Mouse (Mus musculus) liver, embryonic 16.5 days (tissue): ENCODE data around the gene Wscd1. TPM values are rescaled to one million over a fixed set of nuclear protein-coding genes. Genes with fewer than 3 reads are reported as not detected.

Experiments
- ATAC-seq: fragments of 200-750 bp; cut with Nextera tagmentation; 2 replicates; pipeline ENCODE4 v1.8.0; 2017; ENCODE audit warnings: low read depth, mild to moderate bottlenecking, moderate number of reproducible peaks, moderate library complexity
- H3K27ac ChIP-seq: fragments of 300-500 bp; sonication (generic); 2 replicates; pipeline ENCODE4 v1.5.1; 2014; ENCODE audit warnings: mild to moderate bottlenecking, low read length
- H3K27me3 ChIP-seq: fragments of 300-500 bp; sonication (generic); 2 replicates; pipeline ENCODE4 v1.6.1; 2014; ENCODE audit warnings: low read depth, low read length, mixed read lengths; ENCODE audit not compliant: control insufficient read depth, insufficient read depth
- H3K36me3 ChIP-seq: fragments of 300-500 bp; sonication (generic); 2 replicates; pipeline ENCODE4 v1.6.1; 2014; ENCODE audit warnings: mild to moderate bottlenecking; ENCODE audit not compliant: control insufficient read depth, insufficient read depth
- H3K4me1 ChIP-seq: fragments of 300-500 bp; sonication (generic); 2 replicates; pipeline ENCODE4 v1.6.1; 2014; ENCODE audit warnings: low read depth, low read length, mixed read lengths; ENCODE audit not compliant: control insufficient read depth
- H3K4me2 ChIP-seq: fragments of 300-500 bp; sonication (generic); 2 replicates; pipeline ENCODE4 v1.6.1; 2014; ENCODE audit warnings: low read depth, low read length, mixed read lengths
- H3K4me3 ChIP-seq: fragments of 300-500 bp; sonication (generic); 2 replicates; pipeline ENCODE4 v1.5.1; 2014; ENCODE audit warnings: low read depth, mild to moderate bottlenecking, low read length
- H3K9ac ChIP-seq: fragments of 300-500 bp; sonication (generic); 2 replicates; pipeline ENCODE4 v1.6.1; 2014; ENCODE audit warnings: low read depth, low read length
- H3K9me3 ChIP-seq: fragments of 300-500 bp; sonication (generic); replicated peaks from 2 replicates; pipeline ENCODE4 v1.6.1; 2016; ENCODE audit warnings: low read length; ENCODE audit not compliant: control insufficient read depth
- WGBS: fragments of 180-500 bp; shearing (Covaris S2); extraction: QIAGEN DNeasy Blood & Tissue Kit; methylation state at CpG from one replicate; pipeline ENCODE4 v1.1.7; 2014; ENCODE audit not compliant: insufficient replicate concordance; 5-methylcytosine and 5-hydroxymethylcytosine counted together
- polyA plus RNA-seq: library from polyadenylated mRNA; unstranded; fragments of >200 nt; fragmentation: Nextera tagmentation; extraction: Ambion mirVana; gene quantifications from 2 replicates; pipeline ENCODE4 v1.2.1, GENCODE M21; 2015

Wscd1 gene
- polyA plus RNA-seq: 0.15 and 0.25 TPM in 2 replicates

GRCm38 (mm10) chr11:71749671-71750070 is at the start of gene Wscd1:
TSS of gene Wscd1 (plus strand) at chr11:71749920.
- H3K4me3 ChIP-seq: peak within 1 kb of the TSS; percentile 38; the same call in 1 of the 2 replicates
- no peak for ATAC-seq

GRCm38 (mm10) chr11:71728066-71728465 is 21.7 kb upstream of the Wscd1 start:
- Histone ChIP-seq H3K4me1 (no peaks in the 10 kb centered on the region), H3K36me3 (no peaks in the 10 kb centered on the region), H3K4me3 (no peak overlapping the region), H3K4me2 (no peak overlapping the region), H3K9ac (no peak overlapping the region), H3K27me3 (no peaks in the 10 kb centered on the region), H3K9me3 (no peaks in the 10 kb centered on the region), H3K27ac (no peak overlapping the region)
- WGBS: 28% methylated on average over 3 of the region's 3 CpGs
- ATAC-seq: no peak

More at GRCm38 (mm10) chr11:71749671-71750070, at the start of gene Wscd1:
- peak within 1 kb of the TSS; percentile 52 for H3K4me2 ChIP-seq
- H3K36me3 ChIP-seq: no peaks in the 10 kb centered on the region
- H3K9ac ChIP-seq: no peak within 1 kb of the TSS
- 22% methylated on average over 5 of the region's 5 CpGs for WGBS
- no peak within 1 kb of the TSS for H3K27ac ChIP-seq
- H3K27me3 ChIP-seq: peaks cover 24% of the 10 kb centered on the region
- no peaks in the 10 kb centered on the region for H3K4me1 ChIP-seq
- no peaks in the 10 kb centered on the region for H3K9me3 ChIP-seq

- 70% methylated on average over 3 of the region's 3 CpGs for WGBS
- Histone ChIP-seq H3K9ac (no peak overlapping the region), H3K27me3 (no peaks in the 10 kb centered on the region), H3K4me1 (no peaks in the 10 kb centered on the region), H3K27ac (no peak overlapping the region), H3K36me3 (no peaks in the 10 kb centered on the region), H3K9me3 (no peaks in the 10 kb centered on the region), H3K4me3 (no peak overlapping the region), H3K4me2 (no peak overlapping the region)
- ATAC-seq: no peak
Measured at GRCm38 (mm10) chr11:71729287-71729686, 20.4 kb upstream of the Wscd1 start.

- Histone ChIP-seq H3K36me3 (no peaks in the 10 kb centered on the region), H3K27ac (no peak overlapping the region), H3K4me1 (no peaks in the 10 kb centered on the region), H3K4me3 (no peak overlapping the region), H3K9ac (no peak overlapping the region), H3K9me3 (no peaks in the 10 kb centered on the region), H3K27me3 (no peaks in the 10 kb centered on the region), H3K4me2 (no peak overlapping the region)
- WGBS: 24% methylated on average over 4 of the region's 4 CpGs
- no peak for ATAC-seq
Measured at GRCm38 (mm10) chr11:71733771-71734170, 15.9 kb upstream of the Wscd1 start.

- Histone ChIP-seq H3K9me3 (no peaks in the 10 kb centered on the region), H3K9ac (no peak overlapping the region), H3K4me2 (no peak overlapping the region), H3K27ac (no peak overlapping the region), H3K36me3 (no peaks in the 10 kb centered on the region), H3K4me1 (no peaks in the 10 kb centered on the region), H3K4me3 (no peak overlapping the region), H3K27me3 (no peaks in the 10 kb centered on the region)
- WGBS: 18% methylated on average over 5 of the region's 5 CpGs
- ATAC-seq: no peak
Measured at GRCm38 (mm10) chr11:71737106-71737505, 12.6 kb upstream of the Wscd1 start.

- no peaks in the 10 kb centered on the region for H3K4me1 ChIP-seq
- no peak for ATAC-seq
- H3K4me3 ChIP-seq: no peak overlapping the region
- 39% methylated on average over 2 of the region's 2 CpGs for WGBS
- no peak overlapping the region for H3K4me2 ChIP-seq
- H3K9me3 ChIP-seq: no peaks in the 10 kb centered on the region
- no peaks in the 10 kb centered on the region for H3K36me3 ChIP-seq
- no peak overlapping the region for H3K27ac ChIP-seq
- no peaks in the 10 kb centered on the region for H3K27me3 ChIP-seq
- H3K9ac ChIP-seq: no peak overlapping the region
Measured at GRCm38 (mm10) chr11:71738501-71739045, 11.1 kb upstream of the Wscd1 start.

- Histone ChIP-seq H3K4me2 (no peak overlapping the region), H3K4me3 (no peak overlapping the region), H3K9me3 (no peaks in the 10 kb centered on the region), H3K36me3 (no peaks in the 10 kb centered on the region), H3K4me1 (no peaks in the 10 kb centered on the region), H3K27me3 (peaks cover 7% of the 10 kb centered on the region), H3K9ac (no peak overlapping the region), H3K27ac (no peak overlapping the region)
- ATAC-seq: no peak
- WGBS: 58% methylated on average over 3 of the region's 3 CpGs
Measured at GRCm38 (mm10) chr11:71745875-71746274, 3.8 kb upstream of the Wscd1 start.

- peaks cover 24% of the 10 kb centered on the region for H3K27me3 ChIP-seq
- H3K9ac ChIP-seq: no peak overlapping the region
- no peak overlapping the region for H3K27ac ChIP-seq
- no peaks in the 10 kb centered on the region for H3K4me1 ChIP-seq
- no peaks in the 10 kb centered on the region for H3K9me3 ChIP-seq
- no peak for ATAC-seq
- WGBS: 60% methylated on average over 7 of the region's 7 CpGs
- no peak overlapping the region for H3K4me3 ChIP-seq
- no peaks in the 10 kb centered on the region for H3K36me3 ChIP-seq
- H3K4me2 ChIP-seq: no peak overlapping the region
Measured at GRCm38 (mm10) chr11:71747719-71748118, 2.0 kb upstream of the Wscd1 start.

GRCm38 (mm10) chr11:71750534-71751173 is 934 bp downstream of the Wscd1 start:
- no peak overlapping the region for H3K9ac ChIP-seq
- peak overlapping the region; percentile 38 for H3K4me3 ChIP-seq
- 3% methylated on average over 60 of the region's 60 CpGs for WGBS
- H3K27ac ChIP-seq: no peak overlapping the region
- ATAC-seq: no peak
- no peaks in the 10 kb centered on the region for H3K4me1 ChIP-seq
- no peaks in the 10 kb centered on the region for H3K9me3 ChIP-seq
- H3K4me2 ChIP-seq: peak overlapping the region; percentile 52
- peaks cover 24% of the 10 kb centered on the region for H3K27me3 ChIP-seq
- H3K36me3 ChIP-seq: no peaks in the 10 kb centered on the region
